22 mouse cellular contexts compared by ENCODE assay signal in genomic region chr7:65945342-65945993, GRCm38 (mm10).
DNase-seq lines count a peak whose midpoint lies in the region; ATAC-seq and TF ChIP-seq lines count a peak whose summit lies in the region.
"Had no signal": no experiment of that assay in that cellular context is flagged by ENCODE, and none has a peak within 500 bp of the region (broad histone marks: within the 10 kb centered on the region; RNA-seq: fewer than 3 reads in every experiment).

No protein-coding gene starts in this region.

- peak; percentile 60 for DNase-seq in heart, adult 11 months
- DNase-seq in heart, postnatal 4 days = no peak
- no peak for DNase-seq in stomach, postnatal 0 days (ENCODE audit: low spot score)
- DNase-seq in adrenal gland, postnatal 10 days = no peak
- DNase-seq in layer of hippocampus, postnatal 14 days (ENCODE audit: low spot score in 2 of 2) = no peak
- DNase-seq: cerebellum, postnatal 14 days; heart, postnatal 36 days; kidney, adult 8-10 months; kidney, postnatal 14 days; liver, postnatal 0 days; thymus, adult 2 months; thymus, postnatal 4 days had no signal

- ATAC-seq in stomach, embryonic 15.5 days (ENCODE audit: insufficient read depth, low FRiP score, low read depth) = 0 out of 2 replicates have a peak, but pooled peaks have one; percentile 43
- no peak for ATAC-seq in stomach, postnatal 0 days (ENCODE audit: low FRiP score, low TSS enrichment)
- peak; percentile 92 for ATAC-seq in intestine, embryonic 16.5 days
- ATAC-seq: CD4-positive, CD25-positive, alpha-beta regulatory T cell, adult 4 months; liver, postnatal 0 days; lung, postnatal 0 days had no signal

- H3K27ac ChIP-seq in stomach, embryonic 15.5 days = no peak overlapping the region
- H3K27ac ChIP-seq in stomach, postnatal 0 days (replicated peaks) = no peak overlapping the region
- peak overlapping the region; percentile 29; the same call in 1 of the 2 replicates for H3K27ac ChIP-seq in intestine, embryonic 16.5 days (ENCODE audit: low read length)
- H3K27ac ChIP-seq: embryonic facial prominence, embryonic 12.5 days; heart, embryonic 15.5 days; layer of hippocampus, adult 2 months; limb, embryonic 12.5 days had no signal

- no peaks in the 10 kb centered on the region for H3K36me3 ChIP-seq in stomach, embryonic 15.5 days
- no peaks in the 10 kb centered on the region for H3K36me3 ChIP-seq in stomach, postnatal 0 days (ENCODE audit: control insufficient read depth, insufficient read depth, low read length)
- no peaks in the 10 kb centered on the region for H3K36me3 ChIP-seq in intestine, embryonic 16.5 days (ENCODE audit: control insufficient read depth, insufficient read depth, low read length)
- H3K36me3 ChIP-seq: embryonic facial prominence, embryonic 12.5 days; heart, embryonic 15.5 days; limb, embryonic 12.5 days had no signal

- H3K4me3 ChIP-seq in stomach, embryonic 15.5 days (replicated peaks) = no peak overlapping the region
- no peak overlapping the region for H3K4me3 ChIP-seq in stomach, postnatal 0 days (ENCODE audit: low read depth, low read length)
- H3K4me3 ChIP-seq in intestine, embryonic 16.5 days (ENCODE audit: low read length) = no peak overlapping the region
- H3K4me3 ChIP-seq: embryonic facial prominence, embryonic 12.5 days; heart, embryonic 15.5 days; layer of hippocampus, adult 2 months; limb, embryonic 12.5 days had no signal

- no peak for TF ChIP-seq CTCF in stomach, postnatal 0 days (IDR thresholded peaks at IDR 0.05; ENCODE audit: low read depth)

- no peaks in the 10 kb centered on the region for H3K4me1 ChIP-seq in stomach, embryonic 15.5 days
- no peaks in the 10 kb centered on the region for H3K4me1 ChIP-seq in stomach, postnatal 0 days (replicated peaks; ENCODE audit: control insufficient read depth, insufficient read depth)
- no peaks in the 10 kb centered on the region for H3K4me1 ChIP-seq in intestine, embryonic 16.5 days (ENCODE audit: control insufficient read depth, insufficient read depth, low read length)

- 58% methylated on average over 8 of the region's 8 CpGs for WGBS in stomach, embryonic 15.5 days
- 56% methylated on average over 8 of the region's 8 CpGs for WGBS in stomach, postnatal 0 days
- WGBS in intestine, embryonic 16.5 days = 51% methylated on average over 8 of the region's 8 CpGs

- H3K9ac ChIP-seq in stomach, embryonic 15.5 days = no peak overlapping the region
- no peak overlapping the region for H3K9ac ChIP-seq in stomach, postnatal 0 days (ENCODE audit: low read length)
- H3K9ac ChIP-seq in intestine, embryonic 16.5 days (ENCODE audit: low read depth, low read length) = no peak overlapping the region
- H3K9ac ChIP-seq: embryonic facial prominence, embryonic 12.5 days; heart, embryonic 15.5 days; limb, embryonic 12.5 days; liver, postnatal 0 days had no signal

- H3K27me3 ChIP-seq in stomach, embryonic 15.5 days (replicated peaks) = no peaks in the 10 kb centered on the region
- no peaks in the 10 kb centered on the region for H3K27me3 ChIP-seq in stomach, postnatal 0 days (ENCODE audit: control insufficient read depth, insufficient read depth, low read length)
- H3K27me3 ChIP-seq in intestine, embryonic 16.5 days (replicated peaks; ENCODE audit: control insufficient read depth, insufficient read depth, low read length) = no peaks in the 10 kb centered on the region
- H3K27me3 ChIP-seq: embryonic facial prominence, embryonic 12.5 days; heart, embryonic 15.5 days; limb, embryonic 12.5 days had no signal

- no peaks in the 10 kb centered on the region for H3K9me3 ChIP-seq in stomach, embryonic 15.5 days
- H3K9me3 ChIP-seq in stomach, postnatal 0 days (ENCODE audit: control insufficient read depth, low read length) = no peaks in the 10 kb centered on the region
- no peaks in the 10 kb centered on the region for H3K9me3 ChIP-seq in intestine, embryonic 16.5 days (ENCODE audit: control insufficient read depth, low read length)
- H3K9me3 ChIP-seq: embryonic facial prominence, embryonic 12.5 days; heart, embryonic 15.5 days; limb, embryonic 12.5 days had no signal

- no peak for TF ChIP-seq EP300 in stomach, postnatal 0 days (optimal IDR thresholded peaks at IDR 0.05)

- no peak overlapping the region for H3K4me2 ChIP-seq in stomach, embryonic 15.5 days
- H3K4me2 ChIP-seq in stomach, postnatal 0 days (replicated peaks; ENCODE audit: low read depth) = no peak overlapping the region
- H3K4me2 ChIP-seq in intestine, embryonic 16.5 days (ENCODE audit: low read depth, low read length) = no peak overlapping the region
- H3K4me2 ChIP-seq: embryonic facial prominence, embryonic 12.5 days; heart, embryonic 15.5 days; limb, embryonic 12.5 days; liver, embryonic 11.5 days; midbrain, embryonic 11.5 days had no signal
